Mouse (Mus musculus) ovary, postnatal 14 days (tissue): ENCODE data around the gene Mrpl33.
"Not testable (repeated sequence)": the region's sequence is repeated elsewhere in the genome, so short reads cannot be mapped to it uniquely, and the experiment has no call there.

Source experiments
- DNase-seq: peaks from one replicate; pipeline ENCODE4 v3.0.0; 2022; ENCODE audit warnings: low spot score

Mrpl33 gene

GRCm38 (mm10) chr5:31597430-31597944, 752 bp downstream of the Mrpl33 start:
- no peak for DNase-seq

- DNase-seq: no peak
Observed at GRCm38 (mm10) chr5:31598121-31598520, 1.4 kb downstream of the Mrpl33 start.

GRCm38 (mm10) chr5:31598579-31598978, 1.8 kb downstream of the Mrpl33 start:
- no peak for DNase-seq

GRCm38 (mm10) chr5:31599161-31599560, 2.4 kb downstream of the Mrpl33 start:
- no peak for DNase-seq

- DNase-seq: no peak
Observed at GRCm38 (mm10) chr5:31601162-31601722, 4.5 kb downstream of the Mrpl33 start.

- peak; percentile 36 for DNase-seq
Observed at GRCm38 (mm10) chr5:31602377-31602776, 5.6 kb downstream of the Mrpl33 start.

GRCm38 (mm10) chr5:31603766-31604165, 7.0 kb downstream of the Mrpl33 start:
- no peak for DNase-seq

GRCm38 (mm10) chr5:31606151-31606550, 9.4 kb downstream of the Mrpl33 start:
- no peak for DNase-seq

- DNase-seq: no peak
Observed at GRCm38 (mm10) chr5:31610376-31611086, 13.8 kb downstream of the Mrpl33 start.

GRCm38 (mm10) chr5:31611186-31611585, 14.5 kb downstream of the Mrpl33 start:
- DNase-seq: no peak

- DNase-seq: peak; percentile 69
Observed at GRCm38 (mm10) chr5:31613852-31614286, 17.1 kb downstream of the Mrpl33 start.

GRCm38 (mm10) chr5:31614339-31615025, 17.7 kb downstream of the Mrpl33 start:
- DNase-seq: no peak

- DNase-seq: no peak
Observed at GRCm38 (mm10) chr5:31620326-31620725, 23.6 kb downstream of the Mrpl33 start.

GRCm38 (mm10) chr5:31627117-31627516, 30.4 kb downstream of the Mrpl33 start:
- no peak for DNase-seq

GRCm38 (mm10) chr5:31627562-31628526, 31.1 kb downstream of the Mrpl33 start:
- no peak for DNase-seq

- DNase-seq: no peak
Observed at GRCm38 (mm10) chr5:31628555-31628954, 31.8 kb downstream of the Mrpl33 start.

GRCm38 (mm10) chr5:31630064-31630463, 33.3 kb downstream of the Mrpl33 start:
- DNase-seq: no peak

GRCm38 (mm10) chr5:31631169-31631568, 34.4 kb downstream of the Mrpl33 start:
- DNase-seq: not testable (repeated sequence)

- DNase-seq: no peak
Observed at GRCm38 (mm10) chr5:31634161-31634560, 37.4 kb downstream of the Mrpl33 start.

- no peak for DNase-seq
Observed at GRCm38 (mm10) chr5:31634679-31635078, 37.9 kb downstream of the Mrpl33 start.

GRCm38 (mm10) chr5:31636636-31637253, 40.0 kb downstream of the Mrpl33 start:
- no peak for DNase-seq
